Mouse (Mus musculus) kidney, embryonic 14.5 days (tissue): ENCODE measurements around the gene Ddx27. TPM values are rescaled to one million over a fixed set of nuclear protein-coding genes. Genes with fewer than 3 reads are reported as not detected.

Experiments used
- ATAC-seq: fragments of 200-750 bp; cut with Nextera tagmentation; 2 replicates; pipeline ENCODE4 v1.8.0; 2017; ENCODE audit warnings: moderate number of reproducible peaks, mild to moderate bottlenecking, moderate TSS enrichment, moderate library complexity; ENCODE audit not compliant: low FRiP score, low TSS enrichment
- H3K27ac ChIP-seq: fragments of 300-500 bp; sonication (generic); 2 replicates; pipeline ENCODE4 v1.5.1; 2014; ENCODE audit warnings: low read depth, mild to moderate bottlenecking, low read length, moderate library complexity, mixed read lengths
- H3K27me3 ChIP-seq: fragments of 300-500 bp; sonication (generic); 2 replicates; pipeline ENCODE4 v1.6.1; 2014; ENCODE audit warnings: mild to moderate bottlenecking, low read length; ENCODE audit not compliant: control insufficient read depth, insufficient read depth
- H3K36me3 ChIP-seq: fragments of 300-500 bp; sonication (generic); 2 replicates; pipeline ENCODE4 v1.6.1; 2014; ENCODE audit warnings: low read length, mixed read lengths; ENCODE audit not compliant: control insufficient read depth, insufficient read depth
- H3K4me1 ChIP-seq: fragments of 300-500 bp; sonication (generic); 2 replicates; pipeline ENCODE4 v1.6.1; 2014; ENCODE audit warnings: low read length, mixed read lengths; ENCODE audit not compliant: control insufficient read depth, insufficient read depth
- H3K4me2 ChIP-seq: fragments of 300-500 bp; sonication (generic); replicated peaks from 2 replicates; pipeline ENCODE4 v1.6.1; 2014; ENCODE audit warnings: low read depth, mild to moderate bottlenecking, low read length
- H3K4me3 ChIP-seq: fragments of 300-500 bp; sonication (generic); 2 replicates; pipeline ENCODE4 v1.5.1; 2014; ENCODE audit warnings: mild to moderate bottlenecking, low read length
- H3K9ac ChIP-seq: fragments of 300-500 bp; sonication (generic); 2 replicates; pipeline ENCODE4 v1.6.1; 2014; ENCODE audit warnings: low read depth, mild to moderate bottlenecking, low read length, moderate library complexity
- H3K9me3 ChIP-seq: fragments of 300-500 bp; sonication (generic); 2 replicates; pipeline ENCODE4 v1.6.1; 2016; ENCODE audit warnings: low read length; ENCODE audit not compliant: control insufficient read depth
- WGBS: fragments of 180-500 bp; shearing (Covaris S2); extraction: QIAGEN DNeasy Blood & Tissue Kit; methylation state at CpG from one replicate; pipeline ENCODE4 v1.1.7; 2014; 5-methylcytosine and 5-hydroxymethylcytosine counted together
- polyA plus RNA-seq: library from polyadenylated mRNA; unstranded; fragments of >200 nt; fragmentation: Nextera tagmentation; extraction: Ambion mirVana; gene quantifications from 2 replicates; pipeline ENCODE4 v1.2.1, GENCODE M21; 2014

Ddx27 gene
- polyA plus RNA-seq, 1 experiment from 2014 or later: 55.8 TPM

GRCm38 (mm10) chr2:167039386-167039785, 24.4 kb downstream of the Ddx27 start:
- H3K4me1 ChIP-seq: no peaks in the 10 kb centered on the region
- H3K4me3 ChIP-seq: no peak overlapping the region
- H3K9ac ChIP-seq: no peak overlapping the region
- no peaks in the 10 kb centered on the region for H3K9me3 ChIP-seq
- peaks cover 98% of the 10 kb centered on the region for H3K36me3 ChIP-seq
- 51% methylated on average over 8 of the region's 8 CpGs for WGBS
- ATAC-seq: no peak
- H3K27me3 ChIP-seq: no peaks in the 10 kb centered on the region
- no peak overlapping the region for H3K27ac ChIP-seq
- no peak overlapping the region for H3K4me2 ChIP-seq

- H3K36me3 ChIP-seq: peaks cover 92% of the 10 kb centered on the region
- no peak for ATAC-seq
- no peak overlapping the region for H3K9ac ChIP-seq
- 91% methylated on average over 12 of the region's 12 CpGs for WGBS
- no peaks in the 10 kb centered on the region for H3K27me3 ChIP-seq
- no peak overlapping the region for H3K27ac ChIP-seq
- H3K4me3 ChIP-seq: no peak overlapping the region
- H3K4me2 ChIP-seq: no peak overlapping the region
- no peaks in the 10 kb centered on the region for H3K4me1 ChIP-seq
- no peaks in the 10 kb centered on the region for H3K9me3 ChIP-seq
These were observed 28.6 kb downstream of the Ddx27 start for GRCm38 (mm10) chr2:167043400-167044121.

GRCm38 (mm10) chr2:167048223-167048622, 33.2 kb downstream of the Ddx27 start:
- Histone ChIP-seq H3K4me3 (no peak overlapping the region), H3K9ac (no peak overlapping the region), H3K36me3 (peaks cover 69% of the 10 kb centered on the region), H3K4me2 (no peak overlapping the region), H3K27ac (no peak overlapping the region), H3K27me3 (no peaks in the 10 kb centered on the region), H3K4me1 (no peaks in the 10 kb centered on the region), H3K9me3 (no peaks in the 10 kb centered on the region)
- no peak for ATAC-seq
- 89% methylated on average over 10 of the region's 10 CpGs for WGBS

- WGBS: 90% methylated on average over 8 of the region's 8 CpGs
- Histone ChIP-seq H3K9me3 (no peaks in the 10 kb centered on the region), H3K9ac (no peak overlapping the region), H3K4me1 (no peaks in the 10 kb centered on the region), H3K4me3 (no peak overlapping the region), H3K36me3 (peaks cover 65% of the 10 kb centered on the region), H3K4me2 (no peak overlapping the region), H3K27ac (no peak overlapping the region), H3K27me3 (no peaks in the 10 kb centered on the region)
- ATAC-seq: no peak
These were observed 33.8 kb downstream of the Ddx27 start for GRCm38 (mm10) chr2:167048698-167049358.

- 0 out of 2 replicates have a peak, but pooled peaks have one; percentile 37 for ATAC-seq
- Histone ChIP-seq H3K4me2 (no peak overlapping the region), H3K9me3 (no peaks in the 10 kb centered on the region), H3K27ac (no peak overlapping the region), H3K4me1 (no peaks in the 10 kb centered on the region), H3K27me3 (no peaks in the 10 kb centered on the region), H3K36me3 (peaks cover 63% of the 10 kb centered on the region), H3K4me3 (no peak overlapping the region), H3K9ac (no peak overlapping the region)
- 65% methylated on average over 9 of the region's 9 CpGs for WGBS
These were observed 38.3 kb downstream of the Ddx27 start for GRCm38 (mm10) chr2:167053127-167053844.

- Histone ChIP-seq H3K36me3 (peaks cover 44% of the 10 kb centered on the region), H3K4me3 (no peak overlapping the region), H3K9me3 (no peaks in the 10 kb centered on the region), H3K4me2 (no peak overlapping the region), H3K27ac (no peak overlapping the region), H3K9ac (no peak overlapping the region), H3K4me1 (peaks cover 4% of the 10 kb centered on the region), H3K27me3 (no peaks in the 10 kb centered on the region)
- WGBS: 89% methylated on average over 15 of the region's 15 CpGs
- ATAC-seq: no peak
These were observed 40.4 kb downstream of the Ddx27 start for GRCm38 (mm10) chr2:167055386-167055785.

- no peaks in the 10 kb centered on the region for H3K9me3 ChIP-seq
- no peak for ATAC-seq
- H3K4me2 ChIP-seq: no peak overlapping the region
- H3K27ac ChIP-seq: no peak overlapping the region
- no peaks in the 10 kb centered on the region for H3K27me3 ChIP-seq
- H3K9ac ChIP-seq: no peak overlapping the region
- peaks cover 12% of the 10 kb centered on the region for H3K4me1 ChIP-seq
- peaks cover 44% of the 10 kb centered on the region for H3K36me3 ChIP-seq
- no peak overlapping the region for H3K4me3 ChIP-seq
- WGBS: 94% methylated on average over 15 of the region's 15 CpGs
These were observed 41.4 kb downstream of the Ddx27 start for GRCm38 (mm10) chr2:167056210-167056941.

GRCm38 (mm10) chr2:167056942-167057323, 41.9 kb downstream of the Ddx27 start:
- no peak for ATAC-seq
- no peak overlapping the region for H3K27ac ChIP-seq
- 89% methylated on average over 5 of the region's 5 CpGs for WGBS
- no peak overlapping the region for H3K4me2 ChIP-seq
- no peak overlapping the region for H3K9ac ChIP-seq
- H3K4me3 ChIP-seq: no peak overlapping the region
- no peaks in the 10 kb centered on the region for H3K9me3 ChIP-seq
- H3K36me3 ChIP-seq: peaks cover 42% of the 10 kb centered on the region
- no peaks in the 10 kb centered on the region for H3K27me3 ChIP-seq
- H3K4me1 ChIP-seq: peaks cover 17% of the 10 kb centered on the region
